Mouse (Mus musculus) stomach, postnatal 0 days (tissue): ENCODE measurements around the gene Rab15.

Source experiments
- CTCF ChIP-seq: IDR thresholded peaks from 2 replicates; pipeline ENCODE4 v1.5.1; 2016; ENCODE audit warnings: antibody characterized with exemption, low read depth, mild to moderate bottlenecking, moderate library complexity
- EP300 ChIP-seq: optimal IDR thresholded peaks from 2 replicates; pipeline ENCODE3; 2016; ENCODE audit warnings: antibody characterized with exemption

- no peak for TF ChIP-seq EP300
- peak; percentile 75 for TF ChIP-seq CTCF
Measured at GRCm38 (mm10) chr12:76752652-76753318, 69.9 kb downstream of the Rab15 start.
